Comparison of ENCODE assay signal across 9 mouse cellular contexts in the genomic region with DNA sequence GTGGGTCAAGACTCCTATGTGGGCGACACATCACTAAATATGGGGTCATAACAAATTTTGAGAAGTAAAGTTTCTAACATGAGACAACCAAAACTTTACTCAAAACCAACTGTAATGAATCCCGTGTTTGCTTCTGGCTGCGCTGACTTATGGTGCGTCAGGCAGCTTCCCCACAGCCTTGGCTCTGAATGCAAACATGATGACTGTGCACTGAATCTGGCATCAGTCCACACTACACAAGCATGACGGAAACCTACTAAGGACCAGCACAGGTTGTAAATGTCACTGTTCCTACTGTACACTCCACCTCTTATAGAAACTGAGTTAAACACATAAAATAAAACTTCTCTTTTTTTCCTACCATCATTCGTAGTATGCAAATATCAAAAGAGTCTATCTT. TPM values are rescaled to one million over a fixed set of nuclear protein-coding genes. Genes with fewer than 3 reads are reported as not detected.
DNase-seq lines count a peak whose midpoint lies in the region; ATAC-seq and TF ChIP-seq lines count a peak whose summit lies in the region.
"Had no signal": no experiment of that assay in that cellular context is flagged by ENCODE, and none has a peak within 500 bp of the region (broad histone marks: within the 10 kb centered on the region; RNA-seq: fewer than 3 reads in every experiment).

No protein-coding gene starts in this region.

- H3K9ac ChIP-seq in forebrain, embryonic 14.5 days (ENCODE audit: low read length) = no peak overlapping the region
- H3K9ac ChIP-seq in forebrain, embryonic 11.5 days (ENCODE audit: low read length) = no peak overlapping the region
- H3K9ac ChIP-seq in liver, adult 2 months (ENCODE audit: low read depth, low read length) = no peak overlapping the region
- no peak overlapping the region for H3K9ac ChIP-seq in liver, embryonic 12.5 days
- H3K9ac ChIP-seq in forebrain, embryonic 13.5 days = no peak overlapping the region
- H3K9ac ChIP-seq: hindbrain, embryonic 15.5 days had no signal

- H3K27me3 ChIP-seq in forebrain, embryonic 14.5 days (replicated peaks; ENCODE audit: control insufficient read depth, insufficient read depth, low read length) = no peaks in the 10 kb centered on the region
- H3K27me3 ChIP-seq in forebrain, embryonic 11.5 days (ENCODE audit: control insufficient read depth, insufficient read depth, low read length) = no peaks in the 10 kb centered on the region
- no peaks in the 10 kb centered on the region for H3K27me3 ChIP-seq in liver, adult 2 months (ENCODE audit: control insufficient read depth, insufficient read depth, low read length)
- H3K27me3 ChIP-seq in liver, embryonic 12.5 days (replicated peaks) = no peaks in the 10 kb centered on the region
- H3K27me3 ChIP-seq in forebrain, embryonic 13.5 days = no peaks in the 10 kb centered on the region
- H3K27me3 ChIP-seq: hindbrain, embryonic 15.5 days had no signal

- H3K79me2 ChIP-seq in liver, adult 2 months (ENCODE audit: control insufficient read depth, insufficient read depth, low read length) = no peaks in the 10 kb centered on the region; the same call in 1 of the 2 replicates

- H3K4me2 ChIP-seq in forebrain, embryonic 14.5 days (ENCODE audit: low read length) = no peak overlapping the region
- no peak overlapping the region for H3K4me2 ChIP-seq in forebrain, embryonic 11.5 days (ENCODE audit: low read depth, low read length, severe bottlenecking)
- no peak overlapping the region for H3K4me2 ChIP-seq in liver, embryonic 12.5 days
- H3K4me2 ChIP-seq in forebrain, embryonic 13.5 days = no peak overlapping the region
- H3K4me2 ChIP-seq: hindbrain, embryonic 15.5 days had no signal

- H3K36me3 ChIP-seq in forebrain, embryonic 14.5 days (ENCODE audit: control insufficient read depth, insufficient read depth, low read length) = 0 out of 2 replicates have a peak, but pooled peaks cover 6% of the 10 kb centered on the region
- no peaks in the 10 kb centered on the region for H3K36me3 ChIP-seq in forebrain, embryonic 11.5 days (ENCODE audit: control insufficient read depth, insufficient read depth, low read length)
- peaks cover 27% of the 10 kb centered on the region for H3K36me3 ChIP-seq in liver, adult 2 months (ENCODE audit: control insufficient read depth, insufficient read depth, low read length)
- H3K36me3 ChIP-seq in liver, embryonic 12.5 days = peaks cover 39% of the 10 kb centered on the region
- H3K36me3 ChIP-seq in forebrain, embryonic 13.5 days (ENCODE audit: poor library complexity, severe bottlenecking) = peaks cover 4% of the 10 kb centered on the region; the same call in 1 of the 2 replicates

- H3K9me3 ChIP-seq in forebrain, embryonic 14.5 days (replicated peaks; ENCODE audit: control insufficient read depth, low read length) = no peaks in the 10 kb centered on the region
- no peaks in the 10 kb centered on the region for H3K9me3 ChIP-seq in forebrain, embryonic 11.5 days (ENCODE audit: control insufficient read depth, low read length)
- no peaks in the 10 kb centered on the region for H3K9me3 ChIP-seq in liver, embryonic 12.5 days (replicated peaks)
- H3K9me3 ChIP-seq in forebrain, embryonic 13.5 days (replicated peaks) = no peaks in the 10 kb centered on the region
- H3K9me3 ChIP-seq: hindbrain, embryonic 15.5 days had no signal

- ATAC-seq in forebrain, embryonic 14.5 days = no peak
- ATAC-seq in forebrain, embryonic 11.5 days (replicated peaks; ENCODE audit: low FRiP score) = no peak
- ATAC-seq in liver, embryonic 12.5 days = no peak
- ATAC-seq in megakaryocyte progenitor cell, adult 5-6 weeks (replicated peaks; ENCODE audit: poor library complexity) = peak; percentile 99
- ATAC-seq in forebrain, embryonic 13.5 days = no peak

- peak; percentile 19 for DNase-seq in forebrain, embryonic 14.5 days (ENCODE audit: low spot score)
- no peak for DNase-seq in forebrain, embryonic 11.5 days (ENCODE audit: low spot score)
- peak; percentile 60 for DNase-seq in liver, adult 2 months (ENCODE audit: extremely low read depth, low read depth, low spot score)
- peak; percentile 49 to 63 for DNase-seq in cerebellum, postnatal 14 days
- DNase-seq in B cell, adult 2 months = no peak

- H3K4me1 ChIP-seq in forebrain, embryonic 14.5 days (ENCODE audit: control insufficient read depth, insufficient read depth, low read length) = no peaks in the 10 kb centered on the region
- H3K4me1 ChIP-seq in forebrain, embryonic 11.5 days (replicated peaks; ENCODE audit: control insufficient read depth, insufficient read depth, low read length) = no peaks in the 10 kb centered on the region
- H3K4me1 ChIP-seq in liver, adult 2 months (ENCODE audit: control insufficient read depth, insufficient read depth, low read length) = no peaks in the 10 kb centered on the region
- H3K4me1 ChIP-seq in liver, embryonic 12.5 days = no peaks in the 10 kb centered on the region
- H3K4me1 ChIP-seq in forebrain, embryonic 13.5 days = no peaks in the 10 kb centered on the region
- H3K4me1 ChIP-seq: hindbrain, embryonic 15.5 days had no signal

- no peak overlapping the region for H3K4me3 ChIP-seq in forebrain, embryonic 14.5 days (ENCODE audit: low read depth, low read length)
- no peak overlapping the region for H3K4me3 ChIP-seq in forebrain, embryonic 11.5 days (ENCODE audit: low read depth, low read length)
- H3K4me3 ChIP-seq in liver, adult 2 months (ENCODE audit: insufficient read depth, low read depth, low read length) = no peak overlapping the region
- H3K4me3 ChIP-seq in liver, embryonic 12.5 days = no peak overlapping the region
- H3K4me3 ChIP-seq in forebrain, embryonic 13.5 days = no peak overlapping the region
- H3K4me3 ChIP-seq: hindbrain, embryonic 15.5 days had no signal

- H3K27ac ChIP-seq in forebrain, embryonic 14.5 days (ENCODE audit: low read depth, low read length) = no peak overlapping the region
- no peak overlapping the region for H3K27ac ChIP-seq in forebrain, embryonic 11.5 days (ENCODE audit: low read depth, low read length)
- H3K27ac ChIP-seq in liver, adult 2 months (replicated peaks; ENCODE audit: insufficient read depth, low read depth, low read length) = no peak overlapping the region
- H3K27ac ChIP-seq in liver, embryonic 12.5 days = no peak overlapping the region
- H3K27ac ChIP-seq in forebrain, embryonic 13.5 days = no peak overlapping the region
- H3K27ac ChIP-seq: hindbrain, embryonic 15.5 days had no signal

- 88% methylated on average over 6 of the region's 6 CpGs for WGBS in forebrain, embryonic 14.5 days
- 97% methylated on average over 6 of the region's 6 CpGs for whole genome bisulfite sequencing in forebrain, embryonic 11.5 days
- 82% methylated on average over 6 of the region's 6 CpGs for WGBS in liver, adult 2 months
- WGBS in liver, embryonic 12.5 days (ENCODE audit: insufficient replicate concordance) = 86% methylated on average over 6 of the region's 6 CpGs
- 94% methylated on average over 6 of the region's 6 CpGs for WGBS in forebrain, embryonic 13.5 days

- no peak for TF ChIP-seq POLR2A in liver, adult 2 months (IDR thresholded peaks at IDR 0.05; ENCODE audit: extremely low read depth, insufficient read depth, low read length)

- TF ChIP-seq CTCF in liver, adult 2 months (IDR thresholded peaks at IDR 0.05; ENCODE audit: low read depth, low read length) = no peak

RNA-seq across cellular contexts. Expression of a gene that starts 45.3 kb away (rescaled TPM):
- 26.7 and 36.0 TPM in 2 replicates for polyA plus RNA-seq in forebrain, embryonic 14.5 days (2014; fragmentation: Nextera tagmentation; extraction: Ambion mirVana)
- 39.3 and 43.2 TPM in 2 replicates for polyA plus RNA-seq in forebrain, embryonic 11.5 days (2014; fragmentation: Nextera tagmentation; extraction: Ambion mirVana)
- 53.3 and 56.9 TPM in 2 replicates for total RNA-seq in liver, adult 2 months (2014; rRNA removed)
- 10.8 and 12.2 TPM in 2 replicates for polyA plus RNA-seq in liver, adult 2 months (2012; rRNA removed)
- polyA plus RNA-seq in liver, embryonic 12.5 days (2016; fragmentation: Nextera tagmentation; extraction: Ambion mirVana) = 30.1 and 35.2 TPM in 2 replicates
- 108 and 109 TPM in 2 replicates for total RNA-seq in megakaryocyte progenitor cell, adult 5-6 weeks (2015)
- 75.8 and 86.8 TPM in 2 replicates for total RNA-seq in megakaryocyte progenitor cell, adult 5-6 weeks (2017)
- 24.7 and 27.7 TPM in 2 replicates for polyA plus RNA-seq in forebrain, embryonic 13.5 days (2015; fragmentation: Nextera tagmentation; extraction: Ambion mirVana)

Comparison
In these comparisons a context has a peak if more than half of its experiments do, and no peak if none do; other contexts are left out.
1. DNase-seq: peak in forebrain, embryonic 14.5 days (single experiment), liver, adult 2 months (single experiment) and cerebellum, postnatal 14 days (2 of 2); none in forebrain, embryonic 11.5 days (single experiment) and B cell, adult 2 months (0 of 2).